ENCODE assay signal across 11 mouse cellular contexts in genomic region chr11:100836923-100837702, GRCm38 (mm10). TPM values are rescaled to one million over a fixed set of nuclear protein-coding genes. Genes with fewer than 3 reads are reported as not detected.
DNase-seq lines count a peak whose midpoint lies in the region; ATAC-seq and TF ChIP-seq lines count a peak whose summit lies in the region.
"Had no signal": no experiment of that assay in that cellular context is flagged by ENCODE, and none has a peak within 500 bp of the region (broad histone marks: within the 10 kb centered on the region; RNA-seq: fewer than 3 reads in every experiment).

No protein-coding gene starts in this region.

- intact Hi-C loops in gastrocnemius, postnatal 14 days (cut with DNase I; ENCODE audit: low total_unique reads) = no loop called here

- H3K27me3 ChIP-seq in hindbrain, postnatal 0 days (ENCODE audit: insufficient read depth, low read length) = no peaks in the 10 kb centered on the region
- no peaks in the 10 kb centered on the region for H3K27me3 ChIP-seq in hindbrain, embryonic 10.5 days (ENCODE audit: insufficient read depth, poor library complexity, severe bottlenecking)
- no peaks in the 10 kb centered on the region for H3K27me3 ChIP-seq in testis, adult 2 months (ENCODE audit: control insufficient read depth, insufficient read depth, low read length)
- no peaks in the 10 kb centered on the region for H3K27me3 ChIP-seq in stomach, embryonic 15.5 days (replicated peaks)

- no peak overlapping the region for H3K27ac ChIP-seq in hindbrain, postnatal 0 days
- no peak overlapping the region for H3K27ac ChIP-seq in hindbrain, embryonic 10.5 days
- H3K27ac ChIP-seq in testis, adult 2 months (ENCODE audit: control insufficient read depth, insufficient read depth, low read depth, low read length) = no peak overlapping the region
- no peak overlapping the region for H3K27ac ChIP-seq in stomach, embryonic 15.5 days

- ATAC-seq in hindbrain, postnatal 0 days = no peak
- peak; percentile 66; the same call in 1 of the 2 replicates for ATAC-seq in stomach, embryonic 15.5 days (ENCODE audit: insufficient read depth, low FRiP score, low read depth)

- no peak overlapping the region for H3K9ac ChIP-seq in hindbrain, postnatal 0 days (replicated peaks; ENCODE audit: low read length)
- no peak overlapping the region for H3K9ac ChIP-seq in stomach, embryonic 15.5 days

- no peak overlapping the region for H3K4me3 ChIP-seq in hindbrain, postnatal 0 days (ENCODE audit: low read length)
- no peak overlapping the region for H3K4me3 ChIP-seq in hindbrain, embryonic 10.5 days
- H3K4me3 ChIP-seq in testis, adult 2 months (ENCODE audit: control insufficient read depth, low read depth, low read length) = no peak overlapping the region
- H3K4me3 ChIP-seq in stomach, embryonic 15.5 days (replicated peaks) = no peak overlapping the region

- no peaks in the 10 kb centered on the region for H3K36me3 ChIP-seq in hindbrain, postnatal 0 days (ENCODE audit: insufficient read depth, low read length)
- H3K36me3 ChIP-seq in hindbrain, embryonic 10.5 days = no peaks in the 10 kb centered on the region
- no peaks in the 10 kb centered on the region for H3K36me3 ChIP-seq in testis, adult 2 months (ENCODE audit: control insufficient read depth, insufficient read depth, low read length)
- H3K36me3 ChIP-seq in stomach, embryonic 15.5 days = no peaks in the 10 kb centered on the region

- DNase-seq in hindbrain, postnatal 0 days (ENCODE audit: low spot score) = no peak
- no peak for DNase-seq in hindbrain, embryonic 10.5 days (ENCODE audit: low spot score)
- no peak for DNase-seq in testis, postnatal 10 days (ENCODE audit: low spot score)
- peak; percentile 79 for DNase-seq in ZHBTc4 (ENCODE audit: low read depth, low spot score)
- DNase-seq in adrenal gland, adult 2 months = no peak
- no peak for DNase-seq in gastrocnemius, postnatal 14 days
- DNase-seq: cerebellum, postnatal 36 days; heart, postnatal 14 days; kidney, adult 8-10 months had no signal

- H3K9me3 ChIP-seq in hindbrain, postnatal 0 days (ENCODE audit: low read length) = no peaks in the 10 kb centered on the region
- peaks cover 4% of the 10 kb centered on the region for H3K9me3 ChIP-seq in hindbrain, embryonic 10.5 days
- no peaks in the 10 kb centered on the region for H3K9me3 ChIP-seq in stomach, embryonic 15.5 days

- TF ChIP-seq POLR2A in testis, adult 2 months (IDR thresholded peaks at IDR 0.05; ENCODE audit: control insufficient read depth, low read depth, low read length) = no peak

- peak; percentile 54 for TF ChIP-seq CTCF in hindbrain, postnatal 0 days (IDR thresholded peaks at IDR 0.05; ENCODE audit: low read depth)
- peak; percentile 68; the same call in 1 of the 2 replicates for TF ChIP-seq CTCF in testis, adult 2 months (IDR thresholded peaks at IDR 0.05; ENCODE audit: control insufficient read depth, insufficient read depth, insufficient replicate concordance, low read depth, low read length)

- no peak overlapping the region for H3K4me2 ChIP-seq in hindbrain, postnatal 0 days (ENCODE audit: low read depth, low read length)
- no peak overlapping the region for H3K4me2 ChIP-seq in stomach, embryonic 15.5 days

- H3K4me1 ChIP-seq in hindbrain, postnatal 0 days (ENCODE audit: insufficient read depth, low read length) = no peaks in the 10 kb centered on the region
- H3K4me1 ChIP-seq in hindbrain, embryonic 10.5 days (replicated peaks) = no peaks in the 10 kb centered on the region; the same call in 1 of the 2 replicates
- H3K4me1 ChIP-seq in testis, adult 2 months (ENCODE audit: control insufficient read depth, insufficient read depth, low read length) = no peaks in the 10 kb centered on the region
- peaks cover 6% of the 10 kb centered on the region; the same call in 1 of the 2 replicates for H3K4me1 ChIP-seq in stomach, embryonic 15.5 days

- 83% methylated on average over 9 of the region's 9 CpGs for WGBS in hindbrain, postnatal 0 days
- WGBS in hindbrain, embryonic 10.5 days = 84% methylated on average over 9 of the region's 9 CpGs
- WGBS in stomach, embryonic 15.5 days = 67% methylated on average over 9 of the region's 9 CpGs

RNA-seq across cellular contexts. Expression of gene Stat5b, which starts 13.4 kb away (rescaled TPM):
- total RNA-seq in hindbrain, postnatal 0 days (2014; rRNA removed) = 21.8 and 25.0 TPM in 2 replicates
- polyA plus RNA-seq in hindbrain, postnatal 0 days (2015; fragmentation: Nextera tagmentation; extraction: Ambion mirVana) = 12.5 and 12.8 TPM in 2 replicates
- 13.6 and 14.8 TPM in 2 replicates for polyA plus RNA-seq in hindbrain, embryonic 10.5 days (2016; fragmentation: Nextera tagmentation; extraction: Ambion mirVana)
- polyA plus RNA-seq in testis, adult 2 months (2012; rRNA removed) = 1.9 and 2.4 TPM in 2 replicates
- 26.6 and 27.5 TPM in 2 replicates for polyA plus RNA-seq in stomach, embryonic 15.5 days (2015; fragmentation: Nextera tagmentation; extraction: Ambion mirVana)
- total RNA-seq in adrenal gland, adult 2 months (2021) = 10 to 100 TPM; 60.3 to 65.3 TPM
- polyA plus RNA-seq in adrenal gland, adult 2 months (2012; rRNA removed) = 43.8 and 53.8 TPM in 2 replicates
- total RNA-seq in gastrocnemius, postnatal 14 days (2021) = 100 to 1,000 TPM in 1 of 2 experiments, 10 to 100 TPM in 1; 100.0 to 110 TPM

RNA-seq across cellular contexts. Expression of gene Stat5a, which starts 22.0 kb away (rescaled TPM):
- 4.1 and 5.5 TPM in 2 replicates for total RNA-seq in hindbrain, postnatal 0 days (2014; rRNA removed)
- polyA plus RNA-seq in hindbrain, postnatal 0 days (2015; fragmentation: Nextera tagmentation; extraction: Ambion mirVana) = 2.5 and 3.3 TPM in 2 replicates
- polyA plus RNA-seq in hindbrain, embryonic 10.5 days (2016; fragmentation: Nextera tagmentation; extraction: Ambion mirVana) = 2.0 and 2.8 TPM in 2 replicates
- polyA plus RNA-seq in testis, adult 2 months (2012; rRNA removed) = 4.0 and 6.6 TPM in 2 replicates
- 8.5 and 9.5 TPM in 2 replicates for polyA plus RNA-seq in stomach, embryonic 15.5 days (2015; fragmentation: Nextera tagmentation; extraction: Ambion mirVana)
- total RNA-seq in adrenal gland, adult 2 months (2021) = 10 to 100 TPM; 27.0 to 38.0 TPM
- 45.1 and 51.2 TPM in 2 replicates for polyA plus RNA-seq in adrenal gland, adult 2 months (2012; rRNA removed)
- total RNA-seq in gastrocnemius, postnatal 14 days (2021) = 10 to 100 TPM; 17.9 to 21.5 TPM
